Mouse (Mus musculus): Measurements from ENCODE around the gene Rexo5.

The Rexo5 gene

GRCm38 (mm10) chr7:119793586-119794250 lies at the start of gene Rexo5, which contains the start of gene Eri2:
TSS of gene Rexo5 (plus strand) at chr7:119794006.
TSS of gene Eri2 (minus strand) at chr7:119794058.
- peak; percentile 79 to 84 for DNase-seq (ENCODE audit: low spot score in 2 of 2)

GRCm38 (mm10) chr7:119744321-119744720 lies 49.5 kb upstream of the Rexo5 start:
- peak in 1 of 2 experiments; percentile 11 for DNase-seq (ENCODE audit: low spot score in 2 of 2)

GRCm38 (mm10) chr7:119745869-119746268 lies 47.9 kb upstream of the Rexo5 start:
- no peak for DNase-seq (ENCODE audit: low spot score in 2 of 2)

GRCm38 (mm10) chr7:119748761-119749160 lies 45.0 kb upstream of the Rexo5 start:
- DNase-seq (ENCODE audit: low spot score in 2 of 2), result no peak

- no peak for DNase-seq (ENCODE audit: low spot score in 2 of 2)
These were observed 43.9 kb upstream of the Rexo5 start for GRCm38 (mm10) chr7:119749942-119750341.

GRCm38 (mm10) chr7:119753696-119754095 lies 40.1 kb upstream of the Rexo5 start:
- DNase-seq (ENCODE audit: low spot score in 2 of 2), result no peak

GRCm38 (mm10) chr7:119760527-119760951 lies 33.3 kb upstream of the Rexo5 start, which contains the start of gene Acsm3:
TSS of gene Acsm3 (plus strand) at chr7:119760923.
- DNase-seq (ENCODE audit: low spot score in 2 of 2), result no peak

GRCm38 (mm10) chr7:119762166-119762697 lies 31.6 kb upstream of the Rexo5 start:
- DNase-seq (ENCODE audit: low spot score in 2 of 2), result no peak

- DNase-seq (ENCODE audit: low spot score in 2 of 2), result no peak
These were observed 29.4 kb upstream of the Rexo5 start for GRCm38 (mm10) chr7:119764377-119764776.

GRCm38 (mm10) chr7:119766996-119767395 lies 26.8 kb upstream of the Rexo5 start:
- no peak for DNase-seq (ENCODE audit: low spot score in 2 of 2)

GRCm38 (mm10) chr7:119769895-119770294 lies 23.9 kb upstream of the Rexo5 start:
- no peak for DNase-seq (ENCODE audit: low spot score in 2 of 2)

- no peak for DNase-seq (ENCODE audit: low spot score in 2 of 2)
These were observed 10.4 kb upstream of the Rexo5 start for GRCm38 (mm10) chr7:119783453-119783852.

GRCm38 (mm10) chr7:119784908-119785307 lies 8.9 kb upstream of the Rexo5 start:
- DNase-seq (ENCODE audit: low spot score in 2 of 2), result no peak

GRCm38 (mm10) chr7:119789024-119789423 lies 4.8 kb upstream of the Rexo5 start:
- no peak for DNase-seq (ENCODE audit: low spot score in 2 of 2)

- DNase-seq (ENCODE audit: low spot score in 2 of 2), result no peak
These were observed 439 bp downstream of the Rexo5 start for GRCm38 (mm10) chr7:119794251-119794638.

GRCm38 (mm10) chr7:119795311-119795710 lies 1.5 kb downstream of the Rexo5 start:
- DNase-seq (ENCODE audit: low spot score in 2 of 2), result no peak

GRCm38 (mm10) chr7:119800488-119800887 lies 6.7 kb downstream of the Rexo5 start:
- DNase-seq (ENCODE audit: low spot score in 2 of 2), result no peak

- DNase-seq (ENCODE audit: low spot score in 2 of 2), result no peak
These were observed 7.2 kb downstream of the Rexo5 start for GRCm38 (mm10) chr7:119800991-119801390.

GRCm38 (mm10) chr7:119807396-119807795 lies 13.6 kb downstream of the Rexo5 start:
- DNase-seq (ENCODE audit: low spot score in 2 of 2), result no peak

- no peak for DNase-seq (ENCODE audit: low spot score in 2 of 2)
These were observed 14.9 kb downstream of the Rexo5 start for GRCm38 (mm10) chr7:119808723-119809122.

GRCm38 (mm10) chr7:119835371-119835770 lies 41.6 kb downstream of the Rexo5 start:
- DNase-seq (ENCODE audit: low spot score in 2 of 2), result no peak

- peak in 1 of 2 experiments; percentile 16 for DNase-seq (ENCODE audit: low spot score in 2 of 2)
These were observed 42.4 kb downstream of the Rexo5 start for GRCm38 (mm10) chr7:119835996-119836777.
